Mouse (Mus musculus) testis, adult 2 months (tissue): ENCODE measurements around the gene Rxra.

Experiments used
- CTCF ChIP-seq: fragments of 200-500 bp; IDR thresholded peaks from 2 replicates; pipeline ENCODE4 v1.5.1; 2012; ENCODE audit warnings: low read depth, mild to moderate bottlenecking, inconsistent platforms, low read length, moderate library complexity; ENCODE audit not compliant: control insufficient read depth, insufficient read depth, insufficient replicate concordance
- POLR2A ChIP-seq: fragments of 200-500 bp; IDR thresholded peaks from 2 replicates; pipeline ENCODE4 v1.6.1; 2012; ENCODE audit warnings: low read depth, mild to moderate bottlenecking, inconsistent platforms, low read length, moderate library complexity; ENCODE audit not compliant: control insufficient read depth

GRCm38 (mm10) chr2:27762509-27762908 is 86.3 kb downstream of the Rxra start:
- TF ChIP-seq CTCF = no peak
- TF ChIP-seq POLR2A = no peak
